ENCODE assay signal across 10 mouse cellular contexts in the genomic region with DNA sequence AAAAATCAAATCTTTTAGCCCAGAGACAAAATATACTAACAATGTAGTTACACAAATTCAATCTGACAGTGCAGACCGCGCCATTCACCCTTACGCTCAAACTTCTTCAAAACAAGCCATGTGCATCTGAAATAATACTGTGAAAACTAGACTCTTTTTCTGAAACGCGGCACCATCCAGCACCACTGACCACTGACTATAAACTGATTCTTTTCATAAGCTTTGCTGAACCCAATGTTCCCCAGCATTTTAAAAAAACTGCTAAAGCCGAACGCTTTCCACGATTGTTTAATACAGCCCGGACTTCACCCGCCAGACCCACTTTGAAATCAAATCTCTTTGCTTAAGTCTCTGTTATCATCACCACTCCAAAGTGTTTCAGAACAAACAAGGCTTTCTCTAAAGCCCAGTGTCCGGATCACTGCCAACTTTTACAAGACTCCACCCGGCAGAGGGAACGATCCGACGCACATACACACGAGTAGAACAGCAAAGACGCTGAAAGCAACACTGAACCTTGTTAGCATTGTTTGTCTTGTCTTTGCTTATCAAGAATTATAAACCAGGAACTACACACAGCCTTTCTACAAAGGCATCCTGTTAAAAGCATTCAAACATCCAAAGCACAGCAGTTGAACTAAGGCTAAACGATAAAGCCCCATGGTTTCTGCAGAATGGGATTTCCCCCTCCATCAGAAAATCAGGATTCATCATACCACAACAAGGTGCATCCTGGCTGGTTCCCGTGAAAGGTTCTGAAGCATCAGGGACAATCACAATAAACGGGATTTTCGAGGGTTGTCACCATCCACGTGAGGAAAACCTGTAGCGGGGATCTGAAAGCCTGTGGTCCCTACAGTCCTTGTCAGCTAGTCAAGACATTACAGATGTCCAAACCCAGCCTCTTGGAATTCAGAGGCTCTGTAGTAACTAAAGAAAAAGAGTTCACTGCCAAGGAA. TPM values are rescaled to one million over a fixed set of nuclear protein-coding genes. Genes with fewer than 3 reads are reported as not detected.
DNase-seq lines count a peak whose midpoint lies in the region; ATAC-seq and TF ChIP-seq lines count a peak whose summit lies in the region.
"Had no signal": no experiment of that assay in that cellular context is flagged by ENCODE, and none has a peak within 500 bp of the region (broad histone marks: within the 10 kb centered on the region; RNA-seq: fewer than 3 reads in every experiment).

No protein-coding gene starts in this region.

- H3K9me3 ChIP-seq in heart, embryonic 14.5 days (ENCODE audit: control insufficient read depth, low read length), result no peaks in the 10 kb centered on the region
- H3K9me3 ChIP-seq in lung, postnatal 0 days (ENCODE audit: low read length), result no peaks in the 10 kb centered on the region
- no peaks in the 10 kb centered on the region for H3K9me3 ChIP-seq in stomach, embryonic 14.5 days (ENCODE audit: control insufficient read depth, low read depth, low read length)
- H3K9me3 ChIP-seq in intestine, embryonic 16.5 days (ENCODE audit: control insufficient read depth, low read length), result no peaks in the 10 kb centered on the region

- H3K4me1 ChIP-seq in heart, embryonic 14.5 days (ENCODE audit: control insufficient read depth in 2 of 2, insufficient read depth in 2 of 2, low read length in 2 of 2), result peaks cover 5 to 13% of the 10 kb centered on the region in 2 experiments
- no peaks in the 10 kb centered on the region; the same call in 1 of the 2 replicates for H3K4me1 ChIP-seq in lung, postnatal 0 days (ENCODE audit: insufficient read depth, low read depth, low read length)
- H3K4me1 ChIP-seq in stomach, embryonic 14.5 days (ENCODE audit: control insufficient read depth, insufficient read depth, low read length), result no peaks in the 10 kb centered on the region
- H3K4me1 ChIP-seq in intestine, embryonic 16.5 days (ENCODE audit: control insufficient read depth, insufficient read depth, low read length), result peaks cover 3% of the 10 kb centered on the region; the same call in 1 of the 2 replicates

- no peak for DNase-seq in layer of hippocampus, adult 2 months (ENCODE audit: low spot score in 2 of 2)
- DNase-seq in layer of hippocampus, adult 18-20 months (ENCODE audit: low spot score in 2 of 2), result no peak
- DNase-seq in lung, postnatal 0 days (ENCODE audit: low spot score), result peak; percentile 42
- no peak for DNase-seq in right cerebral cortex, postnatal 14 days
- no peak for DNase-seq in left cerebral cortex, adult 8-10 months (ENCODE audit: low spot score in 2 of 2)
- DNase-seq: cerebellum, adult 9-10 months had no signal

- no peak for TF ChIP-seq CTCF in layer of hippocampus, adult 2 months (conservative IDR thresholded peaks at IDR 0.05)
- TF ChIP-seq CTCF in lung, postnatal 0 days (IDR thresholded peaks at IDR 0.05), result no peak

- H3K4me3 ChIP-seq in layer of hippocampus, adult 2 months, result peak overlapping the region; percentile 3; the same call in 1 of the 2 replicates
- H3K4me3 ChIP-seq in heart, embryonic 14.5 days (ENCODE audit: control insufficient read depth in 1 of 2, insufficient read depth in 1 of 2, low read depth in 1 of 2, low read length in 2 of 2), result no peak overlapping the region
- 0 out of 2 replicates have a peak overlapping the region, but pooled peaks have one; percentile 10 for H3K4me3 ChIP-seq in lung, postnatal 0 days (ENCODE audit: low read depth, low read length)
- no peak overlapping the region for H3K4me3 ChIP-seq in stomach, embryonic 14.5 days (ENCODE audit: low read depth, low read length)
- H3K4me3 ChIP-seq in intestine, embryonic 16.5 days (ENCODE audit: low read length), result no peak overlapping the region

- ATAC-seq in heart, embryonic 14.5 days (ENCODE audit: insufficient number of reproducible peaks, insufficient read depth, low FRiP score, low read depth), result no peak
- ATAC-seq in lung, postnatal 0 days, result peak; percentile 58
- no peak for ATAC-seq in stomach, embryonic 14.5 days (ENCODE audit: insufficient number of reproducible peaks, insufficient read depth, low FRiP score, low read depth)
- no peak for ATAC-seq in intestine, embryonic 16.5 days

- peak overlapping the region; percentile 46 for H3K4me2 ChIP-seq in heart, embryonic 14.5 days (ENCODE audit: low read length)
- H3K4me2 ChIP-seq in lung, postnatal 0 days (replicated peaks; ENCODE audit: low read depth, low read length), result peak overlapping the region; percentile 42
- peak overlapping the region; percentile 4; the same call in 1 of the 2 replicates for H3K4me2 ChIP-seq in stomach, embryonic 14.5 days (replicated peaks; ENCODE audit: low read depth, low read length)
- no peak overlapping the region for H3K4me2 ChIP-seq in intestine, embryonic 16.5 days (ENCODE audit: low read depth, low read length)

- TF ChIP-seq EP300 in lung, postnatal 0 days (IDR thresholded peaks at IDR 0.05), result no peak

- 0 out of 2 replicates have a peak overlapping the region, but pooled peaks have one; percentile 7 for H3K9ac ChIP-seq in heart, embryonic 14.5 days (ENCODE audit: low read length)
- H3K9ac ChIP-seq in lung, postnatal 0 days (replicated peaks; ENCODE audit: low read depth), result no peak overlapping the region
- no peak overlapping the region for H3K9ac ChIP-seq in stomach, embryonic 14.5 days (replicated peaks; ENCODE audit: low read depth, low read length)
- no peak overlapping the region for H3K9ac ChIP-seq in intestine, embryonic 16.5 days (ENCODE audit: low read depth, low read length)

- no peaks in the 10 kb centered on the region for H3K36me3 ChIP-seq in heart, embryonic 14.5 days (ENCODE audit: control insufficient read depth, insufficient read depth, low read length)
- H3K36me3 ChIP-seq in lung, postnatal 0 days (ENCODE audit: insufficient read depth, low read length), result no peaks in the 10 kb centered on the region
- no peaks in the 10 kb centered on the region for H3K36me3 ChIP-seq in stomach, embryonic 14.5 days (ENCODE audit: control insufficient read depth, insufficient read depth, low read length)
- no peaks in the 10 kb centered on the region for H3K36me3 ChIP-seq in intestine, embryonic 16.5 days (ENCODE audit: control insufficient read depth, insufficient read depth, low read length)

- H3K27ac ChIP-seq in layer of hippocampus, adult 2 months, result no peak overlapping the region
- 0 out of 4 replicates have a peak overlapping the region, but pooled peaks of 1 of the 2 experiments have one; percentile 23 for H3K27ac ChIP-seq in heart, embryonic 14.5 days (replicated peaks in 1 of 2; ENCODE audit: control insufficient read depth in 1 of 2, insufficient read depth in 1 of 2, low read depth in 2 of 2, low read length in 2 of 2)
- H3K27ac ChIP-seq in lung, postnatal 0 days (ENCODE audit: low read length), result no peak overlapping the region
- H3K27ac ChIP-seq in stomach, embryonic 14.5 days (ENCODE audit: low read length), result no peak overlapping the region
- no peak overlapping the region for H3K27ac ChIP-seq in intestine, embryonic 16.5 days (ENCODE audit: low read length)
- H3K27ac ChIP-seq: kidney, postnatal 0 days had no signal

- 49% methylated on average over 23 of the region's 23 CpGs for WGBS in heart, embryonic 14.5 days
- WGBS in lung, postnatal 0 days, result 31% methylated on average over 23 of the region's 23 CpGs
- 52% methylated on average over 23 of the region's 23 CpGs for WGBS in stomach, embryonic 14.5 days
- 55% methylated on average over 23 of the region's 23 CpGs for WGBS in intestine, embryonic 16.5 days

- no peaks in the 10 kb centered on the region for H3K27me3 ChIP-seq in heart, embryonic 14.5 days (ENCODE audit: control insufficient read depth, insufficient read depth, low read length)
- no peaks in the 10 kb centered on the region for H3K27me3 ChIP-seq in lung, postnatal 0 days (replicated peaks; ENCODE audit: insufficient read depth, low read length)
- H3K27me3 ChIP-seq in stomach, embryonic 14.5 days (ENCODE audit: control insufficient read depth, insufficient read depth, low read length), result no peaks in the 10 kb centered on the region
- H3K27me3 ChIP-seq in intestine, embryonic 16.5 days (replicated peaks; ENCODE audit: control insufficient read depth, insufficient read depth, low read length), result no peaks in the 10 kb centered on the region

RNA-seq across cellular contexts. Expression of a gene that starts 36.8 kb away (rescaled TPM):
- total RNA-seq in layer of hippocampus, adult 2 months (2021), result 100 to 1,000 TPM; 235 to 247 TPM
- 100 to 1,000 TPM; 242 to 243 TPM for total RNA-seq in layer of hippocampus, adult 18-20 months (2021)
- 90.9 and 93.3 TPM in 2 replicates for polyA plus RNA-seq in heart, embryonic 14.5 days (2014; fragmentation: Nextera tagmentation; extraction: Ambion mirVana)
- 129 and 140 TPM in 2 replicates for polyA plus RNA-seq in lung, postnatal 0 days (2015; fragmentation: Nextera tagmentation; extraction: Ambion mirVana)
- polyA plus RNA-seq in stomach, embryonic 14.5 days (2014; fragmentation: Nextera tagmentation; extraction: Ambion mirVana), result 64.6 and 67.3 TPM in 2 replicates
- 58.0 and 64.2 TPM in 2 replicates for polyA plus RNA-seq in intestine, embryonic 16.5 days (2015; fragmentation: Nextera tagmentation; extraction: Ambion mirVana)
- total RNA-seq in left cerebral cortex, adult 8-10 months (2022), result 100 to 1,000 TPM; 254 to 287 (median 270) TPM

Comparison
In these comparisons a context has a peak if more than half of its experiments do, and no peak if none do; other contexts are left out.
1. H3K4me3 ChIP-seq: peak in layer of hippocampus, adult 2 months (single experiment) and lung, postnatal 0 days (single experiment); none in heart, embryonic 14.5 days (0 of 2), stomach, embryonic 14.5 days (single experiment) and intestine, embryonic 16.5 days (single experiment).